8 mouse cellular contexts compared by ENCODE assay signal in genomic region chr7:24112156-24112856, GRCm38 (mm10). TPM values are rescaled to one million over a fixed set of nuclear protein-coding genes. Genes with fewer than 3 reads are reported as not detected.
DNase-seq lines count a peak whose midpoint lies in the region; ATAC-seq and TF ChIP-seq lines count a peak whose summit lies in the region.

TSS of gene Zfp112 (plus strand) at chr7:24112314.

- H3K9ac ChIP-seq in heart, embryonic 12.5 days = peak within 1 kb of the TSS; percentile 80
- H3K9ac ChIP-seq in kidney, postnatal 0 days (ENCODE audit: low read depth, low read length) = peak within 1 kb of the TSS; percentile 60
- peak within 1 kb of the TSS; percentile 62 for H3K9ac ChIP-seq in limb, embryonic 15.5 days
- peak within 1 kb of the TSS; percentile 76 for H3K9ac ChIP-seq in midbrain, postnatal 0 days (replicated peaks; ENCODE audit: low read length, poor library complexity, severe bottlenecking)

- no peaks in the 10 kb centered on the region for H3K27me3 ChIP-seq in thymus, adult 2 months (ENCODE audit: control insufficient read depth, insufficient read depth, low read length)
- no peaks in the 10 kb centered on the region for H3K27me3 ChIP-seq in heart, embryonic 12.5 days (replicated peaks)
- H3K27me3 ChIP-seq in kidney, postnatal 0 days (ENCODE audit: insufficient read depth, low read length) = no peaks in the 10 kb centered on the region
- no peaks in the 10 kb centered on the region for H3K27me3 ChIP-seq in limb, embryonic 15.5 days
- H3K27me3 ChIP-seq in midbrain, postnatal 0 days (ENCODE audit: insufficient read depth, low read length) = no peaks in the 10 kb centered on the region

- H3K36me3 ChIP-seq in thymus, adult 2 months (ENCODE audit: control insufficient read depth, insufficient read depth, low read length) = peaks cover 1% of the 10 kb centered on the region; the same call in 1 of the 2 replicates
- H3K36me3 ChIP-seq in heart, embryonic 12.5 days = peaks cover 23% of the 10 kb centered on the region
- peaks cover 7% of the 10 kb centered on the region for H3K36me3 ChIP-seq in kidney, postnatal 0 days (ENCODE audit: insufficient read depth, low read length)
- H3K36me3 ChIP-seq in limb, embryonic 15.5 days = peaks cover 25% of the 10 kb centered on the region
- peaks cover 5% of the 10 kb centered on the region; the same call in 1 of the 2 replicates for H3K36me3 ChIP-seq in midbrain, postnatal 0 days (ENCODE audit: insufficient read depth, low read length)

- H3K27ac ChIP-seq in thymus, adult 2 months (ENCODE audit: control insufficient read depth, insufficient read depth, low read length) = peak within 1 kb of the TSS; percentile 43; the same call in 1 of the 2 replicates
- peak within 1 kb of the TSS; percentile 71 for H3K27ac ChIP-seq in heart, embryonic 12.5 days (ENCODE audit: poor library complexity, severe bottlenecking)
- peak within 1 kb of the TSS; percentile 72 for H3K27ac ChIP-seq in kidney, postnatal 0 days
- H3K27ac ChIP-seq in limb, embryonic 15.5 days = peak within 1 kb of the TSS; percentile 89
- H3K27ac ChIP-seq in midbrain, postnatal 0 days (ENCODE audit: low read depth, low read length) = peak within 1 kb of the TSS; percentile 75

- no peak for TF ChIP-seq POLR2A in thymus, adult 2 months (IDR thresholded peaks at IDR 0.05; ENCODE audit: control insufficient read depth, extremely low read depth, insufficient read depth, low read length, poor library complexity)

- peaks cover 18% of the 10 kb centered on the region for H3K9me3 ChIP-seq in heart, embryonic 12.5 days (replicated peaks)
- 0 out of 2 replicates have a peak, but pooled peaks cover 10% of the 10 kb centered on the region for H3K9me3 ChIP-seq in kidney, postnatal 0 days (replicated peaks; ENCODE audit: low read length)
- peaks cover 14% of the 10 kb centered on the region for H3K9me3 ChIP-seq in limb, embryonic 15.5 days
- peaks cover 14% of the 10 kb centered on the region for H3K9me3 ChIP-seq in midbrain, postnatal 0 days (ENCODE audit: low read length)

- WGBS in thymus, adult 2 months = 21% methylated on average over 23 of the region's 23 CpGs
- 2% methylated on average over 23 of the region's 23 CpGs for WGBS in heart, embryonic 12.5 days
- 0% methylated on average over 23 of the region's 23 CpGs for WGBS in kidney, postnatal 0 days
- 1% methylated on average over 23 of the region's 23 CpGs for WGBS in limb, embryonic 15.5 days
- WGBS in midbrain, postnatal 0 days = 4% methylated on average over 23 of the region's 23 CpGs

- peaks cover 8% of the 10 kb centered on the region; the same call in 1 of the 2 replicates for H3K4me1 ChIP-seq in thymus, adult 2 months (replicated peaks; ENCODE audit: control insufficient read depth, insufficient read depth, low read length)
- peaks cover 5% of the 10 kb centered on the region for H3K4me1 ChIP-seq in heart, embryonic 12.5 days (replicated peaks)
- H3K4me1 ChIP-seq in kidney, postnatal 0 days (replicated peaks; ENCODE audit: insufficient read depth, low read length) = 0 out of 2 replicates have a peak, but pooled peaks cover 3% of the 10 kb centered on the region
- peaks cover 2% of the 10 kb centered on the region; the same call in 1 of the 2 replicates for H3K4me1 ChIP-seq in limb, embryonic 15.5 days
- H3K4me1 ChIP-seq in midbrain, postnatal 0 days (ENCODE audit: insufficient read depth, low read length) = no peaks in the 10 kb centered on the region

- H3K4me3 ChIP-seq in thymus, adult 2 months (ENCODE audit: control insufficient read depth, insufficient read depth, low read length) = peak within 1 kb of the TSS; percentile 40
- H3K4me3 ChIP-seq in heart, embryonic 12.5 days = peak within 1 kb of the TSS; percentile 84
- peak within 1 kb of the TSS; percentile 55 for H3K4me3 ChIP-seq in kidney, postnatal 0 days (replicated peaks; ENCODE audit: low read depth, low read length)
- H3K4me3 ChIP-seq in limb, embryonic 15.5 days = peak within 1 kb of the TSS; percentile 61
- peak within 1 kb of the TSS; percentile 75 for H3K4me3 ChIP-seq in midbrain, postnatal 0 days (ENCODE audit: low read depth, low read length)

- H3K4me2 ChIP-seq in heart, embryonic 12.5 days = peak within 1 kb of the TSS; percentile 79
- peak within 1 kb of the TSS; percentile 65 for H3K4me2 ChIP-seq in kidney, postnatal 0 days (ENCODE audit: low read length)
- H3K4me2 ChIP-seq in limb, embryonic 15.5 days = peak within 1 kb of the TSS; percentile 69
- H3K4me2 ChIP-seq in midbrain, postnatal 0 days (ENCODE audit: low read depth, low read length, poor library complexity, severe bottlenecking) = peak within 1 kb of the TSS; percentile 76

- ATAC-seq in heart, embryonic 12.5 days (ENCODE audit: insufficient number of reproducible peaks, low FRiP score) = peak; percentile 93
- peak; percentile 98 for ATAC-seq in kidney, postnatal 0 days (replicated peaks; ENCODE audit: low FRiP score, low read depth)
- ATAC-seq in limb, embryonic 15.5 days (ENCODE audit: insufficient number of reproducible peaks, low FRiP score, low TSS enrichment, low read depth) = peak; percentile 96
- peak; percentile 97 for ATAC-seq in midbrain, postnatal 0 days (ENCODE audit: low FRiP score)

- no peak for DNase-seq in thymus, adult 2 months
- DNase-seq in thymus, postnatal 10 days (ENCODE audit: low spot score in 2 of 2) = no peak
- DNase-seq in fibroblast of lung, adult 2 months (ENCODE audit: low read depth) = peak; percentile 54
- DNase-seq in kidney, postnatal 0 days (ENCODE audit: low spot score) = peak; percentile 96
- peak; percentile 97 for DNase-seq in midbrain, postnatal 0 days (ENCODE audit: low spot score)
- peak; percentile 77 for DNase-seq in testis, postnatal 10 days (ENCODE audit: low spot score)

- TF ChIP-seq CTCF in thymus, adult 2 months (IDR thresholded peaks at IDR 0.05; ENCODE audit: borderline replicate concordance, control insufficient read depth, extremely low read depth, insufficient read depth, low read length, poor library complexity) = no peak
- TF ChIP-seq CTCF in kidney, postnatal 0 days (IDR thresholded peaks at IDR 0.05; ENCODE audit: low read depth) = no peak
- peak; percentile 36 for TF ChIP-seq CTCF in midbrain, postnatal 0 days (IDR thresholded peaks at IDR 0.05)

RNA-seq across cellular contexts. Expression of gene Zfp112, which starts in this region (rescaled TPM):
- polyA plus RNA-seq in thymus, adult 2 months (2012; rRNA removed) = 0.66 and 0.79 TPM in 2 replicates
- 4.2 TPM in 2 replicates for polyA plus RNA-seq in heart, embryonic 12.5 days (2016; fragmentation: Nextera tagmentation; extraction: Ambion mirVana)
- polyA plus RNA-seq in kidney, postnatal 0 days (2015; fragmentation: Nextera tagmentation; extraction: Ambion mirVana) = 4.5 and 4.6 TPM in 2 replicates
- polyA plus RNA-seq in limb, embryonic 15.5 days (2015; fragmentation: Nextera tagmentation; extraction: Ambion mirVana) = 6.9 and 7.9 TPM in 2 replicates
- 6.9 and 10.0 TPM in 2 replicates for total RNA-seq in midbrain, postnatal 0 days (2014; rRNA removed)
- 4.2 and 4.3 TPM in 2 replicates for polyA plus RNA-seq in midbrain, postnatal 0 days (2015; fragmentation: Nextera tagmentation; extraction: Ambion mirVana)

Comparison
In these comparisons a context has a peak if more than half of its experiments do, and no peak if none do; other contexts are left out.
1. DNase-seq: peak in fibroblast of lung, adult 2 months (single experiment), kidney, postnatal 0 days (single experiment), midbrain, postnatal 0 days (single experiment) and testis, postnatal 10 days (single experiment); none in thymus, adult 2 months (single experiment) and thymus, postnatal 10 days (0 of 2).
2. Peak in every context shown above with its lines, with median percentiles within 50 percentile points of each other: H3K27ac ChIP-seq, H3K4me3 ChIP-seq, ATAC-seq, H3K4me2 ChIP-seq and H3K9ac ChIP-seq.